Mouse (Mus musculus) adrenal gland, adult (tissue): ENCODE measurements at regions not wholly inside any gene's neighbourhood (a gene's known extent, or its start where the extent isn't known, plus 50 kb on each side); places are given as distances from the start of the nearest gene placed in this dataset.

ENCODE experiments used
- DNase-seq, 2 experiments: peaks; one replicate each; pipeline ENCODE4 v3.0.0; 2022 to 2023; ENCODE audit warnings: low spot score in 1 of 2; ENCODE audit not compliant: inconsistent age in 2 of 2

GRCm38 (mm10) chr8:115428528-115429290, 278.9 kb downstream of the Maf start:
- no peak for DNase-seq

- peak in 1 of 2 experiments; percentile 77 for DNase-seq
These were observed 279.6 kb downstream of the Maf start for GRCm38 (mm10) chr8:115428022-115428421.

GRCm38 (mm10) chr8:115427490-115427889, 280.1 kb downstream of the Maf start:
- DNase-seq, result no peak

GRCm38 (mm10) chr8:115426543-115426942, 281.1 kb downstream of the Maf start:
- no peak for DNase-seq

- no peak for DNase-seq
These were observed 282.2 kb downstream of the Maf start for GRCm38 (mm10) chr8:115425360-115425759.

- no peak for DNase-seq
These were observed 283.9 kb downstream of the Maf start for GRCm38 (mm10) chr8:115423682-115424081.

- DNase-seq, result peak; percentile 43 to 88
These were observed 284.5 kb downstream of the Maf start for GRCm38 (mm10) chr8:115423056-115423455.

GRCm38 (mm10) chr8:115420536-115420935, 287.1 kb downstream of the Maf start:
- DNase-seq, result peak in 1 of 2 experiments; percentile 57

- peak in 1 of 2 experiments; percentile 82 for DNase-seq
These were observed 287.5 kb downstream of the Maf start for GRCm38 (mm10) chr8:115420131-115420530.

GRCm38 (mm10) chr8:115418056-115418455, 289.5 kb downstream of the Maf start:
- DNase-seq, result no peak

- peak; percentile 57 to 76 for DNase-seq
These were observed 293.5 kb downstream of the Maf start for GRCm38 (mm10) chr8:115414061-115414473.

GRCm38 (mm10) chr8:115411756-115412155, 295.8 kb downstream of the Maf start:
- no peak for DNase-seq

- DNase-seq, result peak in 1 of 2 experiments; percentile 84
These were observed 296.5 kb downstream of the Maf start for GRCm38 (mm10) chr8:115411061-115411460.

GRCm38 (mm10) chr8:115410191-115410590, 297.4 kb downstream of the Maf start:
- no peak for DNase-seq

- no peak for DNase-seq
These were observed 300.1 kb downstream of the Maf start for GRCm38 (mm10) chr8:115407535-115407934.

GRCm38 (mm10) chr8:115403601-115404000, 304.0 kb downstream of the Maf start:
- no peak for DNase-seq

GRCm38 (mm10) chr8:115402471-115403197, 305.0 kb downstream of the Maf start:
- DNase-seq, result peak; percentile 64 to 88
